Mouse (Mus musculus) embryonic facial prominence, embryonic 12.5 days (tissue): Measurements from ENCODE around the gene Zmym1. TPM values are rescaled to one million over a fixed set of nuclear protein-coding genes. Genes with fewer than 3 reads are reported as not detected.
A peak's percentile ranks its signal among the peaks of the same experiment; 100 is the strongest.
"Not testable (repeated sequence)": the region's sequence is repeated elsewhere in the genome, so short reads cannot be mapped to it uniquely, and the experiment has no call there.

Experiments used
- ATAC-seq: fragments of 200-750 bp; cut with Nextera tagmentation; 2 replicates; pipeline ENCODE4 v1.8.0; 2017; ENCODE audit not compliant: insufficient number of reproducible peaks, insufficient read depth, low FRiP score, low TSS enrichment
- H3K27ac ChIP-seq: fragments of 300-500 bp; sonication (generic); 2 replicates; pipeline ENCODE4 v1.5.1; 2016; ENCODE audit warnings: mild to moderate bottlenecking
- H3K27me3 ChIP-seq: fragments of 300-500 bp; sonication (generic); 2 replicates; pipeline ENCODE4 v1.6.1; 2016; ENCODE audit warnings: mild to moderate bottlenecking, moderate library complexity
- H3K36me3 ChIP-seq: fragments of 300-500 bp; sonication (generic); 2 replicates; pipeline ENCODE4 v1.6.1; 2016; ENCODE audit warnings: mild to moderate bottlenecking
- H3K4me1 ChIP-seq: fragments of 300-500 bp; sonication (generic); 2 replicates; pipeline ENCODE4 v1.6.1; 2016
- H3K4me2 ChIP-seq: fragments of 300-500 bp; sonication (generic); replicated peaks from 2 replicates; pipeline ENCODE4 v1.6.1; 2016; ENCODE audit warnings: mild to moderate bottlenecking, moderate library complexity
- H3K4me3 ChIP-seq: fragments of 300-500 bp; sonication (generic); 2 replicates; pipeline ENCODE4 v1.5.1; 2016; ENCODE audit warnings: mild to moderate bottlenecking
- H3K9ac ChIP-seq: fragments of 300-500 bp; sonication (generic); 2 replicates; pipeline ENCODE4 v1.6.1; 2016; ENCODE audit warnings: mild to moderate bottlenecking, moderate library complexity
- H3K9me3 ChIP-seq: fragments of 300-500 bp; sonication (generic); 2 replicates; pipeline ENCODE4 v1.6.1; 2016; ENCODE audit warnings: mild to moderate bottlenecking, moderate library complexity
- WGBS: fragments of 180-500 bp; shearing (Covaris S2); methylation state at CpG from one replicate; pipeline ENCODE4 v1.1.7; 2016; 5-methylcytosine and 5-hydroxymethylcytosine counted together
- polyA plus RNA-seq: library from polyadenylated mRNA; unstranded; fragments of >200 nt; fragmentation: Nextera tagmentation; extraction: Ambion mirVana; gene quantifications from 2 replicates; pipeline ENCODE4 v1.2.1, GENCODE M21; 2016

The Zmym1 gene
- polyA plus RNA-seq, 1 experiment from 2014 or later, result 27.1 TPM

DNA sequence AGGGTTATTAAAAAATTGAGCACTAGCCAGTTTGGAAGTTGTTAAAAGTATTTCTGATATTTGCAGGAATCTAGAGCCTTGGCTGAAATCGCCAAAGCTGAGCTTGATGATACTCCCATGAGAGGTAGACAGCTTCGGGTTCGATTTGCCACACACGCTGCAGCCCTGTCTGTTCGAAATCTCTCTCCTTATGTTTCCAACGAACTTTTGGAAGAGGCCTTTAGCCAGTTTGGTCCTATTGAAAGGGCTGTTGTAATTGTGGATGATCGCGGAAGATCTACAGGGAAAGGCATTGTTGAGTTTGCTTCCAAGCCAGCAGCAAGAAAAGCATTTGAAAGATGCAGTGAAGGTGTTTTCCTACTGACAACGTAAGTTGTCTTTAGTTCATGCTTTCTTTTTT is 37.8 kb downstream of the Zmym1 start:
- H3K9ac ChIP-seq, result peak overlapping the region; percentile 100
- WGBS, result 3% methylated on average over 9 of the region's 9 CpGs
- H3K4me1 ChIP-seq, result peaks cover 27% of the 10 kb centered on the region
- H3K27me3 ChIP-seq, result no peaks in the 10 kb centered on the region
- H3K4me3 ChIP-seq, result peak overlapping the region; percentile 100
- peak overlapping the region; percentile 81 for H3K4me2 ChIP-seq
- H3K27ac ChIP-seq, result no peak overlapping the region
- H3K9me3 ChIP-seq, result no peaks in the 10 kb centered on the region
- no peak for ATAC-seq
- peaks cover 44% of the 10 kb centered on the region for H3K36me3 ChIP-seq

DNA sequence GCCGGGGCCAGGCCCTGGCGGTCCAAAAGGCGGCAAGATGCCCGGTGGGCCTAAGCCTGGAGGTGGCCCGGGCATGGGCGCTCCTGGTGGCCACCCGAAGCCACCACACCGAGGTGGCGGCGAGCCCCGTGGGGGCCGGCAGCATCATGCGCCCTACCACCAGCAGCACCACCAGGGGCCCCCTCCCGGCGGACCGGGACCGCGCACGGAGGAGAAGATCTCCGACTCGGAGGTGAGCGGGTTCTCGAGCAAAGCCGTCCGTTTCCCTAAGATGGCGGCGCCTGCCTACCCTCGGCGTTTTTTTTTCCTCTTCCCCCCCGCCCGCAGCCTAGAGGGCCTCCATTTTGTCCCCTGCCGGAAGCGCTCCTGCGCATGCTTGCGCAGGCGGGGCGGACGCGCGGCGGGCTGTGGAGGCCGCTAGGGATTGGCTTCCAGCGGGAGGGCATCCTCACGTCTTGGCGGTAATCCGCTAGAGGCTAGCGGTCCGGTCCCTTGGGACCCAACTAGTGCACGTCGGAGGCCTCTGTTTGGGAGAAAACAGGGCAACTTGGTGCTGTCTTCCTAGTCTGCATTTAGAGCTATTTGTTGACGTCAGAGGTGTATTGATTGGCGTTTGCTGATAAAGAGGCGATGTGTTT is 38.8 kb downstream of the Zmym1 start:
- Histone ChIP-seq H3K4me1 (peaks cover 25% of the 10 kb centered on the region), H3K9me3 (no peaks in the 10 kb centered on the region), H3K36me3 (peaks cover 33% of the 10 kb centered on the region), H3K9ac (peak overlapping the region; percentile 100), H3K4me3 (peak overlapping the region; percentile 100), H3K27me3 (no peaks in the 10 kb centered on the region), H3K4me2 (peak overlapping the region; percentile 81), H3K27ac (peak overlapping the region; percentile 99)
- ATAC-seq, result peak; percentile 61
- WGBS, result under 1% methylated on average over 52 of the region's 53 CpGs

DNA sequence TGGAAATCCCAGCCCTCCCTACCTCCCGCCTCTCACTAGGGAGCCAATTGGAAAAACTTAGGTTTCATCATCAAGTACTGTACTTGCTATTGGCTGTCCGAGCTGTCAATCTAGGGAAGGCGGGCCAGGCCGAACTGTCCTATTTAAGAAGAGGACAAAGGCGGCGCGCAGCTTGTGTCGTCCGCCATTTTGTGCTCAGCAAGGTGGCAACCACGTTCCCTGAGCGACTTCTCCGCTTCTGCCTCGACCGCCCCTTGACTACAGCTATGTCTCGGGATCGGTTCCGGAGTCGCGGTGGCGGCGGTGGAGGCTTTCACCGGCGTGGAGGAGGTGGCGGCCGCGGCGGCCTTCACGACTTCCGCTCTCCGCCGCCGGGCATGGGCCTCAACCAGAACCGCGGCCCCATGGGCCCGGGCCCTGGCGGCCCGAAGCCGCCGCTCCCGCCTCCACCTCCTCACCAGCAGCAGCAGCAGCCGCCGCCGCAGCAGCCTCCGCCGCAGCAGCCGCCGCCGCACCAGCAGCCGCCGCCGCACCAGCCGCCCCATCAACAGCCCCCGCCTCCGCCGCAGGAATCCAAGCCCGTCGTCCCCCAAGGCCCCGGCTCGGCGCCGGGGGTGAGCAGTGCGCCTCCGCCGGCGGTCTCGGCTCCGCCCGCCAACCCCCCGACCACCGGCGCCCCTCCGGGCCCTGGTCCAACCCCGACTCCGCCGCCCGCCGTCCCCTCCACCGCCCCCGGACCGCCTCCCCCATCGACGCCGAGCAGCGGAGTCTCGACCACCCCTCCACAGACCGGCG is 39.6 kb downstream of the Zmym1 start, which contains the start of gene Sfpq:
Gene Sfpq (plus strand): TSS at position 174 of the 795 bp plus-strand sequence.
- peak within 1 kb of the TSS; percentile 81 for H3K4me2 ChIP-seq
- peaks cover 17% of the 10 kb centered on the region for H3K4me1 ChIP-seq
- peaks cover 26% of the 10 kb centered on the region for H3K36me3 ChIP-seq
- peak within 1 kb of the TSS; percentile 100 for H3K9ac ChIP-seq
- H3K27ac ChIP-seq, result peak within 1 kb of the TSS; percentile 99
- H3K4me3 ChIP-seq, result peak within 1 kb of the TSS; percentile 100
- under 1% methylated on average over 84 of the region's 87 CpGs for WGBS
- H3K9me3 ChIP-seq, result no peaks in the 10 kb centered on the region
- peak; percentile 94 for ATAC-seq
- H3K27me3 ChIP-seq, result no peaks in the 10 kb centered on the region

DNA sequence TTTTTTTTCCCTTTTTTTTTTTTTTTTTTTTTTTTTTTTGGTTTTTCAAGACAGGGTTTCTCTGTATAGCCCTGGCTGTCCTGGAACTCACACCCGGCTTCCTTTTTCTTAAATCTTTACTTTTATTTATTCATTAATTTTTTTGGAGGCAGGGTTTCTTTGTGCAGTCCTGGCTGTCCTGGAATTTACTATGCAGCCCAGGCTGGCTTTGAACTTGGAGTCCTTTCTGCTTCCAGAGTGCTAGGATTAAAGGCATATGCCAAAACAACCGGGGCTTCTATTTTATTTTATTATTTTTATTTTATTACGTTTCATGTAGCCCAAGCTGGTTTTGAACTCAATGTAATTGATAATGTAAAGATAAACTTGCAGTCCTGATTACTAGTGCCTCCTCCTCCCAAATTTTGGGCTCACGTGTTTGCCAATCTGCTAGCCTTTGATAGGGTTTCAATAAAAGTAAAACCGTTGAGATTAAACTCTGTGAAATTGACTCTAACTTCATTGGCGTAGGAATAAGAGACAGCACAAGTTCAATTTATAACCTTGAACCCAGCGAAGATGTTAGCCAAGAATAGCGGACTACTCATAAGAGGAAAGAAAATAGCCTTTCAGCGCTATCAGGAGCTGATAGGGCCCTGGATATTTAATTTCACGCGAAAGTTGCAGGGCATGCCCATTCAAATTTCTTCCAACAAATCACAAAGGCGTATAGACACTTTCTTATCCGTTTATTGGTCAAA is 40.4 kb downstream of the Zmym1 start:
- no peak for ATAC-seq
- H3K27ac ChIP-seq, result 0 out of 2 replicates have a peak overlapping the region, but pooled peaks have one; percentile 23
- 11% methylated on average over 13 of the region's 13 CpGs for WGBS

DNA sequence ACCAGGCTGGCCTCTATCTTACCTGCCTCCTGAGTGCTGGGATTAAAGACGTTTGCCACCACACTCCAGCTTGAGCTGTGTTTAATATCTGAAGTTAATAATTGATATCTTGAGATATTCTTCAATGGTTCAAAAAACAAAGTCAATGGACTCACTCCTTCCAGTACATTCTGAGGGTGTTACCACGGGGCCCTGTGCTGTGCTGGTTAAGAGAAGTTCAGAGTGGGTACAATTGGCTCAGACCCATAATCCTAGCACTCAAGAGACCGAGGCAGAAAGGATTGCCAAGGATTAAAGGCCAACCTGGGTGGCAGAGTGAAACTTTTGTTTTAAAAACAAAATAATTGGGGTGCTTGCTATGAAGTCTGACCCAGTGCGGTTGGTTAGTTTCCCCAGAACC is 44.6 kb downstream of the Zmym1 start:
- ATAC-seq, result no peak
- Histone ChIP-seq H3K27ac (no peak overlapping the region), H3K4me3 (no peak overlapping the region), H3K4me1 (0 out of 2 replicates have a peak, but pooled peaks cover 3% of the 10 kb centered on the region), H3K4me2 (no peak overlapping the region), H3K9me3 (no peaks in the 10 kb centered on the region), H3K36me3 (no peaks in the 10 kb centered on the region), H3K9ac (no peak overlapping the region), H3K27me3 (no peaks in the 10 kb centered on the region)
- WGBS, result 85% methylated on average over 4 of the region's 4 CpGs

More for the DNA sequence above, 40.4 kb downstream of the Zmym1 start:
- peak overlapping the region; percentile 100 for H3K4me3 ChIP-seq
- H3K4me2 ChIP-seq, result peak overlapping the region; percentile 47
- H3K9me3 ChIP-seq, result no peaks in the 10 kb centered on the region
- no peak overlapping the region for H3K9ac ChIP-seq
- peaks cover 19% of the 10 kb centered on the region for H3K36me3 ChIP-seq
- H3K4me1 ChIP-seq, result peaks cover 13% of the 10 kb centered on the region
- no peaks in the 10 kb centered on the region for H3K27me3 ChIP-seq

DNA sequence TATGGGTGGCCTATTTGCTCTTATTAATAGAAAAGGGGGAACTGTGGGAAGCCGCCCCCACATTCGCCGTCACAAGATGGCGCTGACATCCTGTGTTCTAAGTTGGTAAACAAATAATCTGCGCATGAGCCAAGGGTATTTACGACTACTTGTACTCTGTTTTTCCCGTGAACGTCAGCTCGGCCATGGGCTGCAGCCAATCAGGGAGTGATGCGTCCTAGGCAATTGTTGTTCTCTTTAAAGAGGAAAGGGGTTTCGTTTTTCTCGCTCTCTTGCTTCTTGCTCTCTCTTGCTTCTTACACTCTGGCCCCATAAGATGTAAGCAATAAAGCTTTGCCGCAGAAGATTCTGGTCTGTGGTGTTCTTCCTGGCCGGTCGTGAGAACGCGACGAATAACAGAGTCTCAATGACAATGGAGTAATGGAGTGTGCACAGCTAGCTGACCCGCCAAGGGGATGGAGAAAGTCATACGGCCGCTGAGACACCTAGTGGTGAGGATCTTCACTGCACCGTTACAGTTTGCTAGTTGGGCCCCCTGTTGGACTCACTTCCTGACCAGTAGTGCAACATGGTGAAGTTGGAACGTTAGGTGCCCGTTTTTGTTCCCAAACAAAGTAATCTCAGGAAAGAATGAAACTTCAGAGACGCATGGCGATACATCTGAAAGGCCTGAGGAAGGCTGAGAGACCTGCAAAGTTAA is 45.5 kb downstream of the Zmym1 start:
- not testable (repeated sequence) for H3K27ac ChIP-seq, H3K4me1 ChIP-seq, H3K9ac ChIP-seq, H3K36me3 ChIP-seq, H3K27me3 ChIP-seq, H3K9me3 ChIP-seq
- H3K4me3 ChIP-seq, result peak overlapping the region; percentile 19
- ATAC-seq, result peak; percentile 79; the same call in 1 of the 2 replicates
- WGBS, result 14% methylated on average over 14 of the region's 26 CpGs
- peak overlapping the region; percentile 36 for H3K4me2 ChIP-seq

DNA sequence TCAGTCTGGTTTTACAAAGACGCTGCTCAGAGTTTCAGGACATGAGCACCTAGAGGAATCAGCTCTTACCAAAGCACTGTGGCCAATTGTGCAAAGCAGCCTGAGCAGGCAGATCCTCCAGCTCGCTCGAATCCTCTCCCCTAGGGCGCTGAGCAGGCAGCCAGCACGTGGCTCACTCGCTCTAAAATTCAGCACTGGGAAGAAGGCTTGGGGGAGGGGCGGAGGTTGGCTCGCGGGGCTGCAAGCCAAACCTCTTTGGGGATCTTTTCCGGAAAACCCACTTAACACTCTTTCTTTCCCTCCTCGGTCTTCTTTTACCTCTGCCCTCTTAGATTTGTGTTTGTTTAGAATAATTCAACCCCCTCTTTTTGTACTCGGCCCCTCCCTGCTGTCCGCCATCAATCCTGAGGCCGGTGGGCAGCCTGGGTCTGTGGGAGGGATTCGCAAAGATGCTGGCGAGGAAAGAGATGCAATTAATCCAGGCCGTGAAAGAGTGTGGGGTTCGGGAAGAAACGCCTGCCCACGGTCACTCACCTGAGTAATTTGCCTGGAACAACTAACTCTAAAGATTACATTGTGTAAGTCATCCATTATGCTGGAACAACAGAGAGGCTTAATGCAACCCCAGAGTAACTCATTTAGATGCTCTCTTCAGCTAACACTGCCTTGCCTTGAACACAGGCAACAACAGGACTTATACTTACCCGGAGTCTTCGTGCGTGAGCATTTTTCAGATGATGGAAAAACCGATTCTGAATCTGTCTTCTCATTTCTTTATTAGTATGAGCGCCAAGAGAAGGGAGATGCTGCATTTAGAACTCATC is 55.6 kb downstream of the Zmym1 start:
- H3K27me3 ChIP-seq, result no peaks in the 10 kb centered on the region
- no peaks in the 10 kb centered on the region for H3K9me3 ChIP-seq
- peak overlapping the region; percentile 28 for H3K4me3 ChIP-seq
- 16% methylated on average over 25 of the region's 25 CpGs for WGBS
- H3K36me3 ChIP-seq, result no peaks in the 10 kb centered on the region
- peaks cover 7% of the 10 kb centered on the region; the same call in 1 of the 2 replicates for H3K4me1 ChIP-seq
- peak overlapping the region; percentile 31; the same call in 1 of the 2 replicates for H3K9ac ChIP-seq
- peak overlapping the region; percentile 42; the same call in 1 of the 2 replicates for H3K27ac ChIP-seq
- 0 out of 2 replicates have a peak, but pooled peaks have one; percentile 47 for ATAC-seq
- peak overlapping the region; percentile 49 for H3K4me2 ChIP-seq

DNA sequence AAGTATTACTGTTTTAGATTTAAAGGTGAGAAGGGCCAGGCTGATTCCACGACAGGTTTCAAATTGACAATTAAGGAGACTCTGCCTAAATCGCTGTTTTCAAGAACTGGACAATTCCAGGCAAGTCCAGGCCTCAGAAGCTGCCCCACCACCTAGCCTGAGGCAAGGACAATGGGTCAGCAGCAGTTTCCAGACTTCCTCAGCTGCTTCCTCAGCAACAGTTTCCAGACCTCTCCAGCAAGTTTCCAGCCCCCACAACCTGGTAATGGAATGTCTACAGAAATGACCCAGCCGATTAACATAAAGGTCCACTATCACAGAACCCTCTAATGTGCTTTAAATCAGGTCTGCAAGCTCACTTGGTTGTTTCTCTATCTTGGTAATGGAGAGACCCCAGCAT is 56.6 kb downstream of the Zmym1 start:
- no peak overlapping the region for H3K4me2 ChIP-seq
- 73% methylated on average over 3 of the region's 3 CpGs for WGBS
- H3K9ac ChIP-seq, result no peak overlapping the region
- H3K4me1 ChIP-seq, result peaks cover 7% of the 10 kb centered on the region; the same call in 1 of the 2 replicates
- H3K27ac ChIP-seq, result no peak overlapping the region
- H3K9me3 ChIP-seq, result no peaks in the 10 kb centered on the region
- no peaks in the 10 kb centered on the region for H3K36me3 ChIP-seq
- H3K4me3 ChIP-seq, result no peak overlapping the region
- no peak for ATAC-seq
- no peaks in the 10 kb centered on the region for H3K27me3 ChIP-seq

DNA sequence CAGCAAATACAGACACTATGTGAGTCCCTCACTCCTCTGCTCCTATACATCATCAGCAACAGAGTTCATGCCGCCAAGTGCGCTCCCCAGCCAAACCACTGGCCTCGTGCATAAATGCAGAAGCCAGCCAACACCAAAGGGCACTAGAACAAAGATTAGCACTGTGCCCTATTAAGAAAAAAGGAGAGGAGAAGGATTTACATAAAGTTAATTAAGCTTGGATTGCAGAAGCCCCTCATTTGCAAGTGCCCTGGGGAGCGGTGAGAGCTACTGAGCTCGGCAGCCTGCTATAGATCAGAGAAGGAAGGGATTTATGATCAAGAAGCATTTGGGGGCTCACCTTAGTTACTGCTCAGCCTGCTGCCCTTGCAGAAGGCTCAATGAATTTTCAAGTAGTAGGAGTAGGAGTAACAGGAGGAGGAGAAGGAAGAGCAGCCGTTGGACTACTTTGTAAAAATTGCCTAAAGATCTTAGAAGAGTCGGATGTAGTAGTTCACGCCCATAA is 60.3 kb downstream of the Zmym1 start:
- ATAC-seq, result no peak
- 46% methylated on average over 8 of the region's 8 CpGs for WGBS

DNA sequence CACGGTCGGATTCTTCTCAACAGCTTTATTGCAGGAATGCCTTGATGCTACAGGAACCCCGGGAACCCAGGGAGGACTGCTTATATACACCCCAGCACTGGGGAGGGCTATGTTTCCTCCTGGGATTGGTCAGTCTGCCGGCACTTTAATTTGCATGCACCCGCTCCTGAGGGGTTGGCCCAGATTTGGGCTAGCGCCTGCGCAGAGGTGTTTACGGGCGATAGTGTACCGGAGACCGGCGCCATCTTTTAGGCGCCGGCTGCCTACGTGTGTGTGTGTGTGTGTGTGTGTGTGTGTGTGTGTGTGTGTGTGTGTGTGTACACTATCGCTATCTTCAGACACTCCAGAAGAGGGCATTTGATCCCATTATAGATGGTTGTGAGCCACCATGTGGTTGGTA is 61.6 kb downstream of the Zmym1 start:
- H3K9me3 ChIP-seq, H3K36me3 ChIP-seq, H3K4me3 ChIP-seq, H3K27me3 ChIP-seq, H3K4me1 ChIP-seq, H3K27ac ChIP-seq, ATAC-seq, H3K9ac ChIP-seq, H3K4me2 ChIP-seq: not testable (repeated sequence)
- WGBS, result 98% methylated on average over 15 of the region's 16 CpGs

More for the DNA sequence above, 60.3 kb downstream of the Zmym1 start:
- Histone ChIP-seq H3K27me3 (no peaks in the 10 kb centered on the region), H3K27ac (no peak overlapping the region), H3K36me3 (no peaks in the 10 kb centered on the region), H3K4me1 (peaks cover 7% of the 10 kb centered on the region; the same call in 1 of the 2 replicates), H3K4me2 (no peak overlapping the region), H3K4me3 (no peak overlapping the region), H3K9me3 (no peaks in the 10 kb centered on the region), H3K9ac (no peak overlapping the region)
